Mouse (Mus musculus) intestine, postnatal 0 days (tissue): ENCODE measurements around the gene Asic2. TPM values are rescaled to one million over a fixed set of nuclear protein-coding genes. Genes with fewer than 3 reads are reported as not detected.
A peak's percentile ranks its signal among the peaks of the same experiment; 100 is the strongest.

Experiments used
- ATAC-seq: fragments of 200-750 bp; cut with Nextera tagmentation; 2 replicates; pipeline ENCODE4 v1.8.0; 2017; ENCODE audit warnings: mild to moderate bottlenecking, moderate TSS enrichment, moderate library complexity
- H3K27ac ChIP-seq: fragments of 300-500 bp; sonication (generic); 2 replicates; pipeline ENCODE4 v1.5.1; 2014; ENCODE audit warnings: mild to moderate bottlenecking, low read depth, low read length, moderate library complexity
- H3K27me3 ChIP-seq: fragments of 300-500 bp; sonication (generic); replicated peaks from 2 replicates; pipeline ENCODE4 v1.6.1; 2014; ENCODE audit warnings: low read length, mixed read lengths; ENCODE audit not compliant: control insufficient read depth, insufficient read depth
- H3K36me3 ChIP-seq: fragments of 300-500 bp; sonication (generic); 2 replicates; pipeline ENCODE4 v1.6.1; 2014; ENCODE audit warnings: mild to moderate bottlenecking, moderate library complexity; ENCODE audit not compliant: control insufficient read depth, insufficient read depth
- H3K4me1 ChIP-seq: fragments of 300-500 bp; sonication (generic); replicated peaks from 2 replicates; pipeline ENCODE4 v1.6.1; 2014; ENCODE audit warnings: antibody characterized with exemption, low read length, mixed read lengths; ENCODE audit not compliant: control insufficient read depth, insufficient read depth
- H3K4me2 ChIP-seq: fragments of 300-500 bp; sonication (generic); replicated peaks from 2 replicates; pipeline ENCODE4 v1.6.1; 2014; ENCODE audit warnings: low read depth, mild to moderate bottlenecking, moderate library complexity
- H3K4me3 ChIP-seq: fragments of 300-500 bp; sonication (generic); 2 replicates; pipeline ENCODE4 v1.5.1; 2014; ENCODE audit warnings: low read depth, low read length
- H3K9ac ChIP-seq: fragments of 300-500 bp; sonication (generic); 2 replicates; pipeline ENCODE4 v1.6.1; 2014; ENCODE audit warnings: mild to moderate bottlenecking, low read depth, low read length
- H3K9me3 ChIP-seq: fragments of 300-500 bp; sonication (generic); 2 replicates; pipeline ENCODE4 v1.6.1; 2016; ENCODE audit warnings: mixed run types; ENCODE audit not compliant: control insufficient read depth
- CTCF ChIP-seq: sonication (generic); IDR thresholded peaks from 2 replicates; pipeline ENCODE4 v1.5.1; 2016; ENCODE audit warnings: low read depth, mild to moderate bottlenecking, control low read depth, antibody characterized with exemption, moderate library complexity
- WGBS: fragments of 180-500 bp; shearing (Covaris S2); extraction: QIAGEN DNeasy Blood & Tissue Kit; methylation state at CpG from one replicate; pipeline ENCODE4 v1.1.7; 2014; 5-methylcytosine and 5-hydroxymethylcytosine counted together
- polyA plus RNA-seq: library from polyadenylated mRNA; unstranded; fragments of >200 nt; fragmentation: Nextera tagmentation; extraction: Ambion mirVana; gene quantifications from 2 replicates; pipeline ENCODE4 v1.2.1, GENCODE M21; 2015

Gene Asic2
- polyA plus RNA-seq, 1 experiment from 2014 or later: 0.55 TPM

GRCm38 (mm10) chr11:82006796-82007423 is 38.7 kb upstream of the Asic2 start:
- TF ChIP-seq CTCF: peak; percentile 18; the same call in 1 of the 2 replicates
- Histone ChIP-seq H3K9ac (no peak overlapping the region), H3K27me3 (no peaks in the 10 kb centered on the region), H3K36me3 (no peaks in the 10 kb centered on the region), H3K4me3 (no peak overlapping the region), H3K27ac (no peak overlapping the region), H3K9me3 (no peaks in the 10 kb centered on the region), H3K4me1 (no peaks in the 10 kb centered on the region), H3K4me2 (no peak overlapping the region; the same call in 1 of the 2 replicates)
- 35% methylated on average over 12 of the region's 12 CpGs for WGBS
- ATAC-seq: no peak

GRCm38 (mm10) chr11:82004810-82005209 is 36.6 kb upstream of the Asic2 start:
- no peak overlapping the region for H3K27ac ChIP-seq
- no peaks in the 10 kb centered on the region for H3K36me3 ChIP-seq
- no peaks in the 10 kb centered on the region for H3K4me1 ChIP-seq
- no peak overlapping the region for H3K9ac ChIP-seq
- no peak overlapping the region for H3K4me2 ChIP-seq
- no peaks in the 10 kb centered on the region for H3K9me3 ChIP-seq
- WGBS: 66% methylated on average over 2 of the region's 2 CpGs
- no peak overlapping the region for H3K4me3 ChIP-seq
- TF ChIP-seq CTCF: no peak
- no peaks in the 10 kb centered on the region for H3K27me3 ChIP-seq
- no peak for ATAC-seq

DNA sequence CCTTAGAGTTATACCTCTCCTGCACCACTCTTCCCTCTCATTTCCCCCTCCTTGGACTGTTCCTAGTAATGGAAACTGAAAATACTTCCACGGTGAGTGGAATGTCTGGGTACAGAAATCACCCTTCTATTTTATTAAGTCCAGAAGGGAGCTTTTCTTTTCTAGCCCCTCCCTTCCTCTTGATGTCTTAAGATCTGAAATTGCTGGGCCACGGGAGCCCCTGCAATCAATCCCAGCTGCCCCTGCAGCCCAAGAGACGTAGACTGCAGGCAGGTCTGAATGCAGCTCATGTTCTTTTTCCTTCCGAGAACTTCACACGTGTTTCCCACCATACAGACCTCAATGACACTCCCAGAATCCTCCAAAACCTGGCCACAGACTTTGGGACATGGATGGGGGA is 32.3 kb upstream of the Asic2 start:
- Histone ChIP-seq H3K27me3 (no peaks in the 10 kb centered on the region), H3K9ac (no peak overlapping the region), H3K27ac (no peak overlapping the region), H3K4me3 (no peak overlapping the region), H3K4me1 (no peaks in the 10 kb centered on the region), H3K36me3 (no peaks in the 10 kb centered on the region), H3K4me2 (no peak overlapping the region), H3K9me3 (no peaks in the 10 kb centered on the region)
- TF ChIP-seq CTCF: no peak
- WGBS: 58% methylated on average over 5 of the region's 5 CpGs
- ATAC-seq: no peak

DNA sequence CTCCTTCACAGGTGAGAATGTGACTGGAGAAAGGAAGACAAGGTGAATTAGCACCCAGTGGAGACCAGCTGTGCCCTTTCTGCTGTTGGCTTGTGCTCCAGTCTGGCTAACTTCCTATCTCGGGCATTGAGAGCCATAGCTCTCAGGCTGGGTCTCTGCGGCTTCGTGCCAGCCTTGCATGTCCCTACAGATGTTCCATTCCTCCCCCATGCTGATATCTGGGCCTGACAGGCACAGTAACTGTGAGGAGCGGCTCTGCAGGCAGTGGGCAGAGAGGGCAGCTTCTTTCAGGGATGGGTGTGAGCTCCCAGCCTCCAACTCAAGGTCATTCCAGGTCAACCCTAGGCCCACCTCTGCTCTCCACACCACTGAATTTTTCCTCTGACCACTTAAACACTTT is 31.2 kb upstream of the Asic2 start:
- H3K27ac ChIP-seq: no peak overlapping the region
- ATAC-seq: no peak
- H3K4me3 ChIP-seq: no peak overlapping the region
- H3K27me3 ChIP-seq: no peaks in the 10 kb centered on the region
- 80% methylated on average over 4 of the region's 4 CpGs for WGBS
- H3K4me2 ChIP-seq: no peak overlapping the region
- no peak overlapping the region for H3K9ac ChIP-seq
- no peaks in the 10 kb centered on the region for H3K4me1 ChIP-seq
- no peak for TF ChIP-seq CTCF
- no peaks in the 10 kb centered on the region for H3K9me3 ChIP-seq
- H3K36me3 ChIP-seq: no peaks in the 10 kb centered on the region

- TF ChIP-seq CTCF: no peak
- no peak overlapping the region for H3K4me2 ChIP-seq
- no peak for ATAC-seq
- H3K4me1 ChIP-seq: no peaks in the 10 kb centered on the region
- H3K9ac ChIP-seq: no peak overlapping the region
- no peaks in the 10 kb centered on the region for H3K27me3 ChIP-seq
- WGBS: 86% methylated on average over 3 of the region's 3 CpGs
- H3K9me3 ChIP-seq: no peaks in the 10 kb centered on the region
- no peaks in the 10 kb centered on the region for H3K36me3 ChIP-seq
- no peak overlapping the region for H3K4me3 ChIP-seq
- no peak overlapping the region for H3K27ac ChIP-seq
Measured at GRCm38 (mm10) chr11:81998646-81999045, 30.4 kb upstream of the Asic2 start.

DNA sequence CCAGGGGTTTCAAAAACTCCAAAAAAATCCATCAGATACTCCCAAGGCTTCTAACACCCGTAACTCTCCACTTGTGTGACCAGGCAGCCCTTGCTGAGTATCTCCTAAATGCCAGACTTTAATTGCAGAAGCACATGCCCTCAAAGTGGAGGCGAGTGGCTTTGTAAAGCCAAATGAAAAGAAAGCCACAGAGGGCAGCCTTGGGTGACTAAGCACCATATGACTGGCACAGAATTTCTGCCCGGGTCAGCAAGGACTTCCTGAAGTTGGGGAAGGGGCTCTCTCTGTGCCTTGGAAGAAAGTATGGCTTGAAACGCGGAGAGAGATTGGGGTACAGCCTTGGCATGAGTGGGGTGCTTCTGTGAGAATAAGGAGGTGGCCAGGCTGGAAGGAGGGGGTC is 28.8 kb upstream of the Asic2 start:
- ATAC-seq: no peak
- Histone ChIP-seq H3K27ac (no peak overlapping the region), H3K36me3 (no peaks in the 10 kb centered on the region), H3K4me3 (no peak overlapping the region), H3K9me3 (no peaks in the 10 kb centered on the region), H3K27me3 (no peaks in the 10 kb centered on the region), H3K9ac (no peak overlapping the region), H3K4me2 (no peak overlapping the region), H3K4me1 (no peaks in the 10 kb centered on the region)
- 86% methylated on average over 5 of the region's 5 CpGs for WGBS
- no peak for TF ChIP-seq CTCF
